Mouse (Mus musculus) layer of hippocampus, adult 9-10 months (tissue): ENCODE measurements at regions not wholly inside any gene's neighbourhood (a gene's known extent, or its start where the extent isn't known, plus 50 kb on each side); places are given as distances from the start of the nearest gene placed in this dataset.

Source experiments
- DNase-seq: peaks from one replicate; pipeline ENCODE4 v3.0.0; 2022; ENCODE audit warnings: low spot score

GRCm38 (mm10) chr1:32805890-32806630 is 259.0 kb upstream of the Gm5415 start:
- no peak for DNase-seq

- DNase-seq: no peak
These were observed 225.1 kb upstream of the Gm5415 start for GRCm38 (mm10) chr1:32772217-32772616.

- peak; percentile 7 for DNase-seq
These were observed 221.0 kb upstream of the Gm5415 start for GRCm38 (mm10) chr1:32768071-32768470.

DNA sequence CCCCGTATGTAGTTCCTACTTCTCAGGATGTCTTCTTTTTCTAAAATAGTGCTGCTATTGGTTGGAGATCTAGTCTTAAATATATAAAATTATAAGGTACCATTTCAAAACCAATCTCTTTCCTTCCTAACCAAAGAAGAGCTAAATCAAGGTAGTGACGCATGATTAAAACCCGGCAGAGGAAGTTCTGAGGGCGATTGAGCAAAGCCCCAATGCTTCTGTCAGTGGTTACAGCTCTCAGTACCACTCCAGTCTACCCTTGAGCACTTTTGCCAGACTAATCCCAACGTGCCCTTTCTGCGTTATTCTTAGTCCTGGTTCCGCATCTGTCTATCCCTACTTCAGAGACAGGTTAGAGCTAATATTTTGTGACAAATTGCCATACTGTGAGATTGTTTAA is 201.1 kb upstream of the Gm5415 start:
- no peak for DNase-seq

DNA sequence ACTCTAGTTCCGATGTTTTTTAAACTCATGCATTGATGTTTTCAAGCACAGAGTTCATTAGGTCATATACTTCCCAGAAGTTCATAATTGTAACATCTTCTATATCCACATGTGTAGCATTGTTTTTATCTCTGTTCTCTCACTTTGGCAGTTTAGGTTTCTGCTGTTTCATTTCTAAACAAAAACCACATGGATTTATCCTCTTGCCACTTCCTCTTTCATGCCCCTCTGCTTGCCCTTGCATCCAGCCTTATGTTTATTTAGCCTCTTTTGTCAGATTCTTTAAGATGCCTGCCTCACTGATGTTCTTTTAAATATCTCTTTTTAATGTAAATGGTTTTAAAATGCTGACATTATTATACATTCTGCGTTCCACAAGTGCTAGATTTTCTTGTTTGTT is 199.2 kb upstream of the Gm5415 start:
- no peak for DNase-seq
